Mouse (Mus musculus) neural tube, embryonic 11.5 days (tissue): Measurements from ENCODE around the gene Neurl2. TPM values are rescaled to one million over a fixed set of nuclear protein-coding genes. Genes with fewer than 3 reads are reported as not detected.

Experiments
- polyA plus RNA-seq: library from polyadenylated mRNA; unstranded; fragments of >200 nt; fragmentation: Nextera tagmentation; extraction: Ambion mirVana; gene quantifications from 2 replicates; pipeline ENCODE4 v1.2.1, GENCODE M21; 2014

Gene Neurl2
- polyA plus RNA-seq, 1 experiment from 2014 or later, result 3.8 TPM

Other genes with a start within 250 kb of the Neurl2 start
- gene Wfdc6a, start 248.0 kb downstream of the Neurl2 start, polyA plus RNA-seq, result not detected in 2 replicates
- not detected in 2 replicates for gene Eppin, start 239.9 kb downstream of the Neurl2 start, polyA plus RNA-seq
- not detected in 2 replicates for gene Wfdc6b, start 219.9 kb downstream of the Neurl2 start, polyA plus RNA-seq
- gene Wfdc8, start 219.8 kb downstream of the Neurl2 start, polyA plus RNA-seq, result not detected in 2 replicates
- not detected in 2 replicates for gene Wfdc16, start 194.7 kb downstream of the Neurl2 start, polyA plus RNA-seq
- gene Wfdc10, start 177.4 kb downstream of the Neurl2 start, polyA plus RNA-seq, result not detected in 2 replicates
- gene Wfdc9, start 176.9 kb downstream of the Neurl2 start, polyA plus RNA-seq, result not detected in 2 replicates
- not detected in 2 replicates for gene Wfdc11, start 159.4 kb downstream of the Neurl2 start, polyA plus RNA-seq
- 0.30 TPM in 1 of 2 replicates, not detected in the other for gene Wfdc13, start 148.3 kb downstream of the Neurl2 start, polyA plus RNA-seq
- gene Spint4, start 135.0 kb downstream of the Neurl2 start, polyA plus RNA-seq, result not detected in 2 replicates
- gene Spint5, start 118.2 kb downstream of the Neurl2 start, polyA plus RNA-seq, result not detected in 2 replicates
- 0.13 and 1.4 TPM in 2 replicates for gene Wfdc3, start 87.5 kb downstream of the Neurl2 start, polyA plus RNA-seq
- gene Dnttip1, start 87.5 kb downstream of the Neurl2 start, polyA plus RNA-seq, result 67.9 and 77.0 TPM in 2 replicates
- gene Ube2c, start 63.6 kb downstream of the Neurl2 start, polyA plus RNA-seq, result 449 and 453 TPM in 2 replicates
- 43.2 and 55.4 TPM in 2 replicates for gene Tnnc2, start 53.5 kb downstream of the Neurl2 start, polyA plus RNA-seq
- gene Snx21, start 47.6 kb downstream of the Neurl2 start, polyA plus RNA-seq, result 11.2 and 14.1 TPM in 2 replicates
- 15.1 TPM in 2 replicates for gene Acot8, start 28.6 kb downstream of the Neurl2 start, polyA plus RNA-seq
- gene Zswim3, start 28.4 kb downstream of the Neurl2 start, polyA plus RNA-seq, result 12.9 and 14.0 TPM in 2 replicates
- 22.9 and 23.2 TPM in 2 replicates for gene Zswim1, start 10.8 kb downstream of the Neurl2 start, polyA plus RNA-seq
- gene Spata25, start 4.9 kb downstream of the Neurl2 start, polyA plus RNA-seq, result not detected in 2 replicates
- gene Ctsa, start 583 bp downstream of the Neurl2 start, polyA plus RNA-seq, result 87.9 and 88.6 TPM in 2 replicates
- gene Pltp, start 24.3 kb upstream of the Neurl2 start, polyA plus RNA-seq, result 58.4 and 58.9 TPM in 2 replicates
- 68.0 and 76.6 TPM in 2 replicates for gene Pcif1, start 45.8 kb upstream of the Neurl2 start, polyA plus RNA-seq
- 13.9 and 15.4 TPM in 2 replicates for gene Zfp335, start 78.3 kb upstream of the Neurl2 start, polyA plus RNA-seq
- gene Mmp9, start 107.3 kb upstream of the Neurl2 start, polyA plus RNA-seq, result 1.2 and 2.1 TPM in 2 replicates
- gene Slc12a5, start 127.3 kb upstream of the Neurl2 start, polyA plus RNA-seq, result 6.0 and 6.5 TPM in 2 replicates
- gene Ncoa5, start 201.4 kb upstream of the Neurl2 start, polyA plus RNA-seq, result 86.1 and 89.4 TPM in 2 replicates
- 8.5 and 8.9 TPM in 2 replicates for gene Cd40, start 222.2 kb upstream of the Neurl2 start, polyA plus RNA-seq